Mouse (Mus musculus) ES-Bruce4 (cell line): Measurements from ENCODE around the gene Ggact.

Experiments
- CTCF ChIP-seq: IDR thresholded peaks from one replicate; pipeline ENCODE4 v1.8.1; 2011; ENCODE audit warnings: low read depth, low read length
- EP300 ChIP-seq: IDR thresholded peaks from 2 replicates; pipeline ENCODE4 v1.6.1; 2011; ENCODE audit warnings: low read depth, low read length; ENCODE audit not compliant: insufficient read depth
- POLR2A ChIP-seq: IDR thresholded peaks from one replicate; pipeline ENCODE4 v1.8.1; 2011; ENCODE audit warnings: low read length; ENCODE audit not compliant: insufficient read depth

- TF ChIP-seq CTCF, result no peak
- no peak for TF ChIP-seq EP300
- no peak for TF ChIP-seq POLR2A
Observed at GRCm38 (mm10) chr14:122788199-122788598, 125.4 kb downstream of the Ggact start.
